Mouse (Mus musculus): ENCODE measurements around the gene Gas2. TPM values are rescaled to one million over a fixed set of nuclear protein-coding genes. Genes with fewer than 3 reads are reported as not detected.

Gene Gas2
- polyA plus RNA-seq, 1 experiment from 2014 or later, result 17.5 TPM

DNA sequence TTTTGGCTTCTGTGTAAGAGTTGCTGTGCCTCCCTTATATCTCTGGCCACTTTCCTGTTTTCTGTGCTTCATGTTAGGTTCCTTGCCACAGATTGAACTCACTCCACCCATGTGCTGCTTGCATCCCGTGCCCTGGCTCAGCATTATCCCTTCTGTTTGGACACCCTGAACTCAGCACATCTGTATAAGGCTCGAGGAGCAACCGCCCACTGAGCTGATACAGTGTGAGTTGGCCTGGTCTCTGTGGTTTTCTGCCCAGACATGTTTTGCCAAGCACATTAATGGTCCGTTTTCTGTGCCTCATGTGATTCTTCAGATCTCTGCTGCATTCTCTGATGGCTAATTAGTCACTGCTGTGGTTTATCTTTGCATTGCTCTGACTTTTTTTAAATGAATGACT, 105.8 kb downstream of the Gas2 start:
- no peak overlapping the region for H3K27ac ChIP-seq (ENCODE audit: low read length)
- no peaks in the 10 kb centered on the region for H3K4me1 ChIP-seq (ENCODE audit: control insufficient read depth, insufficient read depth, low read length)
- no peak overlapping the region for H3K4me2 ChIP-seq (replicated peaks; ENCODE audit: low read depth, low read length)
- H3K9me3 ChIP-seq (ENCODE audit: control insufficient read depth, low read depth, low read length), result no peaks in the 10 kb centered on the region
- WGBS, result 89% methylated on average over 4 of the region's 4 CpGs
- H3K27me3 ChIP-seq (ENCODE audit: control insufficient read depth, insufficient read depth, low read length), result no peaks in the 10 kb centered on the region
- H3K36me3 ChIP-seq (ENCODE audit: control insufficient read depth, insufficient read depth, low read length), result no peaks in the 10 kb centered on the region
- ATAC-seq (ENCODE audit: insufficient number of reproducible peaks, insufficient read depth, low FRiP score, low read depth), result no peak
- H3K9ac ChIP-seq (replicated peaks; ENCODE audit: low read depth, low read length), result no peak overlapping the region
- no peak overlapping the region for H3K4me3 ChIP-seq (ENCODE audit: low read depth, low read length)

DNA sequence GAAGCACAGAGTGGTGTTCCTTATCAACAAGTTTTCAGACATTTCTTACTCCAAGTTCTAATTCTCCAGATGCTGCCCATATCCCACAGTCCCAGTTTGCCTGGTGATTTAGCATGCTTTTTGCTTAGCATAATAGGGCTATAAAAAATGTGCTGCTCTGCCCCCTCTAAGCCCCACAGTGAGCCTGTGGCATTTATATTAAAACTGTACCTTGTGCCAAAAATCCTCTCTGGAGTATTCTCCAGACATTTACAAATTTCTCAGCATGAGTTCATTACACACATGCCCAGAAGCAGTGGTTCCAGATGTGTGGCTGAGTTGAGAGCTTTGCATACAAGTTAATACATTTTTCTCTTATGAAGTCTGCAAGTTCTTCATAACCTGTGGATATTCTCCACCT, 107.6 kb downstream of the Gas2 start:
- no peaks in the 10 kb centered on the region for H3K9me3 ChIP-seq (ENCODE audit: control insufficient read depth, low read depth, low read length)
- no peak overlapping the region for H3K27ac ChIP-seq (ENCODE audit: low read length)
- no peaks in the 10 kb centered on the region for H3K27me3 ChIP-seq (ENCODE audit: control insufficient read depth, insufficient read depth, low read length)
- no peak overlapping the region for H3K4me2 ChIP-seq (replicated peaks; ENCODE audit: low read depth, low read length)
- no peak overlapping the region for H3K9ac ChIP-seq (replicated peaks; ENCODE audit: low read depth, low read length)
- H3K36me3 ChIP-seq (ENCODE audit: control insufficient read depth, insufficient read depth, low read length), result no peaks in the 10 kb centered on the region
- no peak overlapping the region for H3K4me3 ChIP-seq (ENCODE audit: low read depth, low read length)
- no peak for ATAC-seq (ENCODE audit: insufficient number of reproducible peaks, insufficient read depth, low FRiP score, low read depth)
- H3K4me1 ChIP-seq (ENCODE audit: control insufficient read depth, insufficient read depth, low read length), result no peaks in the 10 kb centered on the region

DNA sequence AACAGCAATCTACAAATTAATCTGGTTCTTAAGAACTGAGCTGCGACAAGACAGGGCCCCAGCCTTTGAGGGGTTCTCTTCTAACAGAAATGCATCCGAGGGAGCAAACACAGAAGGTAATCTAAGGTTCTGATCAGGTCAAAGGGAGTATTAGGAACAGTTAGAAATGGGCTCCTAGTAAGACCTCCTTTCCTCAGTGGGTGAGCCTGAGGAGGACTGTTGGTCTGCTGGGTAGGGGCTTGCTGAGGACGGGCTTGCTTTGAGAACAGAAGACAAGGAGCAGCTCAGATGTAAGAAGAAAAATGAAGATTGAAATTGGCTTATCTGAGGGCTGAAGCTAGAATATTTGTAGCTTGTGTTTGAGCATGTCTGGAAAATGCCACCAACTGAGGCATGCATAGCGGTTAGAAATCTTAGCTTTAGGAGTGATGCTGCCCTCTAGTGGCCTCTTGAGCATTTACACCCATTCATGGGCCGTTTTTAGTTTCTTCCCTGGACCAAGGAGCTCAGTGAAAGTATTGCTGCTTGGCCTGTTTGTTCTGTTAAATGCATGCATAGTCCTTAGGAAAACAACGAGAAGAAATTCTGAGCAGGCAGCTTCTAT, 110.5 kb downstream of the Gas2 start:
- Histone ChIP-seq H3K9ac (replicated peaks; ENCODE audit: low read depth, low read length) (no peak overlapping the region), H3K4me2 (replicated peaks; ENCODE audit: low read depth, low read length) (no peak overlapping the region), H3K27ac (ENCODE audit: low read length) (no peak overlapping the region), H3K27me3 (ENCODE audit: control insufficient read depth, insufficient read depth, low read length) (no peaks in the 10 kb centered on the region), H3K4me1 (ENCODE audit: control insufficient read depth, insufficient read depth, low read length) (no peaks in the 10 kb centered on the region), H3K9me3 (ENCODE audit: control insufficient read depth, low read depth, low read length) (no peaks in the 10 kb centered on the region), H3K4me3 (ENCODE audit: low read depth, low read length) (no peak overlapping the region), H3K36me3 (ENCODE audit: control insufficient read depth, insufficient read depth, low read length) (no peaks in the 10 kb centered on the region)
- 33% methylated on average over 6 of the region's 6 CpGs for WGBS
- no peak; the same call in 1 of the 2 replicates for ATAC-seq (ENCODE audit: insufficient number of reproducible peaks, insufficient read depth, low FRiP score, low read depth)

DNA sequence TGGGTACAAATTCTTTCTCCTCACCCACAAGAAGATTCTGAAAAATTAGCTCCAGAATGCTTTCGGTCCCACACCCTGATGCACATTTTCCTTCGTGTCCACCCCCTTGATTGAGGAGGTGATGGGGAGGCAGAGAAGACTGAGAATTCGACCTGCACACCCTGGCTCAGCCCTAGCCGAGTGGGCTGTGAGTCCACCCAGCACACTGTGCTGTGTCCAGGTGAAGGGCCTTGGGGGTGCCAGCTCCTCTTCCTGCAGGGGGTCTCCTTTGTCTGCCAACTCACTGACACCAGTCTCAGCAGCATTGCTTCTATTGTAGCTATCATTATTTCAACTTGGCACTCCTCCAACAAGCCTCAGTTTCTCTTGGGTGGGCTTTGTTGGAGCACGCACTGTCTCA, 111.3 kb downstream of the Gas2 start:
- ATAC-seq (ENCODE audit: insufficient number of reproducible peaks, insufficient read depth, low FRiP score, low read depth), result no peak
- 76% methylated on average over 5 of the region's 5 CpGs for WGBS

DNA sequence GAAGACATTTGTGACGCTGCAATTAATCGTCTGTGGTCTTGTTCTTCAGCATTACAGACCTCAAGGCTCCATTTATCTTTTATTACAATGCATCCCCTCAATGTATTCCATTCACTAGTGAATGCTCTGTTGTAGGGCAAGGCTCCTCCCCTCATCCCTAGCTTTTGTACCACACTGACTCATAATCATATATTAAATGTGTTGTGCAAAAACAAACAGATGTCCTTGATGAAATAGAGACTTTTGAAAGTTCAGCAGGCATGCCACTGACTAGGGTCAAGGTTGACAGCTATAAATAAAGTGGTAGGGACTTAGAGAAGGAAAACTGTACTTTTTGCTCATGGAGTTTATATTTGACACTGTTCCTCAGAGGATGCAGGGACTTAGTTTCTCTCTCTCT, 111.7 kb downstream of the Gas2 start:
- 86% methylated on average over 2 of the region's 2 CpGs for WGBS

More for the DNA sequence above, 111.3 kb downstream of the Gas2 start:
- Histone ChIP-seq H3K4me3 (ENCODE audit: low read depth, low read length) (no peak overlapping the region), H3K27me3 (ENCODE audit: control insufficient read depth, insufficient read depth, low read length) (no peaks in the 10 kb centered on the region), H3K9ac (replicated peaks; ENCODE audit: low read depth, low read length) (no peak overlapping the region), H3K4me1 (ENCODE audit: control insufficient read depth, insufficient read depth, low read length) (no peaks in the 10 kb centered on the region), H3K27ac (ENCODE audit: low read length) (no peak overlapping the region), H3K4me2 (replicated peaks; ENCODE audit: low read depth, low read length) (no peak overlapping the region), H3K9me3 (ENCODE audit: control insufficient read depth, low read depth, low read length) (no peaks in the 10 kb centered on the region), H3K36me3 (ENCODE audit: control insufficient read depth, insufficient read depth, low read length) (no peaks in the 10 kb centered on the region)

DNA sequence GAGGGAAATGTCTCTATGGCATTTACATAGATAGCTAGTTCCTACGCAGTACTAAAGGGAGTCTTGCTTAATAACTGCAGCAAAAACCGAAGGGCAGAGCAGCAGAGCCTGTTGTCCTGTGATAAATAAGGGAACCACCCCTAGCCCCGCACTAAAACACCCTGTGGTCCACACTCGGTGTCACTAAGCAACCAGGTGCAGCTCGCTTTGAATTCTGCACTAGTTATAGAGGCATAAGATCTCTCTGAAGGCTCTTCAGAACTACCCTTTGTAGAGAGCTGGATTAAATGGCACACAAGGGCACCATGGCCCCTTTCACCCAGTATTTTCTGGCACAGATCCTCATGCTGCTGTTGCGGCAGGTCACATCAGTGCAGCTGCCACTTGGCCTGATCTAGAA, 113.4 kb downstream of the Gas2 start:
- H3K4me2 ChIP-seq (replicated peaks; ENCODE audit: low read depth, low read length), result no peak overlapping the region
- H3K36me3 ChIP-seq (ENCODE audit: control insufficient read depth, insufficient read depth, low read length), result no peaks in the 10 kb centered on the region
- H3K4me1 ChIP-seq (ENCODE audit: control insufficient read depth, insufficient read depth, low read length), result no peaks in the 10 kb centered on the region
- H3K9me3 ChIP-seq (ENCODE audit: control insufficient read depth, low read depth, low read length), result no peaks in the 10 kb centered on the region
- WGBS, result 75% methylated on average over 6 of the region's 6 CpGs
- no peaks in the 10 kb centered on the region for H3K27me3 ChIP-seq (ENCODE audit: control insufficient read depth, insufficient read depth, low read length)
- ATAC-seq (ENCODE audit: insufficient number of reproducible peaks, insufficient read depth, low FRiP score, low read depth), result no peak
- no peak overlapping the region for H3K9ac ChIP-seq (replicated peaks; ENCODE audit: low read depth, low read length)
- H3K4me3 ChIP-seq (ENCODE audit: low read depth, low read length), result no peak overlapping the region
- H3K27ac ChIP-seq (ENCODE audit: low read length), result no peak overlapping the region

More for the DNA sequence above, 111.7 kb downstream of the Gas2 start:
- H3K4me3 ChIP-seq (ENCODE audit: low read depth, low read length), result no peak overlapping the region
- H3K4me1 ChIP-seq (ENCODE audit: control insufficient read depth, insufficient read depth, low read length), result no peaks in the 10 kb centered on the region
- H3K4me2 ChIP-seq (replicated peaks; ENCODE audit: low read depth, low read length), result no peak overlapping the region
- H3K9ac ChIP-seq (replicated peaks; ENCODE audit: low read depth, low read length), result no peak overlapping the region
- no peaks in the 10 kb centered on the region for H3K36me3 ChIP-seq (ENCODE audit: control insufficient read depth, insufficient read depth, low read length)
- H3K9me3 ChIP-seq (ENCODE audit: control insufficient read depth, low read depth, low read length), result no peaks in the 10 kb centered on the region
- H3K27me3 ChIP-seq (ENCODE audit: control insufficient read depth, insufficient read depth, low read length), result no peaks in the 10 kb centered on the region
- ATAC-seq (ENCODE audit: insufficient number of reproducible peaks, insufficient read depth, low FRiP score, low read depth), result no peak
- no peak overlapping the region for H3K27ac ChIP-seq (ENCODE audit: low read length)

DNA sequence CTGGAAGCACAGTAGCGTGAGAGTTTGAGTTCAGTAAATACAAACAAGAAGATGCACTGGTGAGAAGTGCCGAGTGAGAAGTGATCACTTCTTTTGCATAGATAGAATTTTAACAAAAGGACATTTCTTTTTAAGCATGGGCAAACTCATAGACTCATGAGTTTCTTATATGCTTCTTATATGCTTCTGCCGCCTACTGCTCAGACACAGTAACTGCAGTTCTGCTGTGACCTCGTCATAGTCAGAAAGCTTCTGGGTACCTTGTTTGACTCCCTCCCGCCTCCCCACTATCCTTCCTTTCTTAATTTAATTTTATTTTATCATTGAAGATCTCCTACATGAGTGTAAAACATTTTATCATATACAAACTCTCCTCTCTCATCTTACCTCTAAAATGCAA, 117.5 kb downstream of the Gas2 start:
- no peak for ATAC-seq (ENCODE audit: insufficient number of reproducible peaks, insufficient read depth, low FRiP score, low read depth)
- WGBS, result 44% methylated on average over 5 of the region's 5 CpGs
- Histone ChIP-seq H3K27ac (ENCODE audit: low read length) (no peak overlapping the region), H3K4me2 (replicated peaks; ENCODE audit: low read depth, low read length) (no peak overlapping the region), H3K9me3 (ENCODE audit: control insufficient read depth, low read depth, low read length) (no peaks in the 10 kb centered on the region), H3K4me1 (ENCODE audit: control insufficient read depth, insufficient read depth, low read length) (no peaks in the 10 kb centered on the region), H3K36me3 (ENCODE audit: control insufficient read depth, insufficient read depth, low read length) (no peaks in the 10 kb centered on the region), H3K9ac (replicated peaks; ENCODE audit: low read depth, low read length) (no peak overlapping the region), H3K27me3 (ENCODE audit: control insufficient read depth, insufficient read depth, low read length) (no peaks in the 10 kb centered on the region), H3K4me3 (ENCODE audit: low read depth, low read length) (no peak overlapping the region)

DNA sequence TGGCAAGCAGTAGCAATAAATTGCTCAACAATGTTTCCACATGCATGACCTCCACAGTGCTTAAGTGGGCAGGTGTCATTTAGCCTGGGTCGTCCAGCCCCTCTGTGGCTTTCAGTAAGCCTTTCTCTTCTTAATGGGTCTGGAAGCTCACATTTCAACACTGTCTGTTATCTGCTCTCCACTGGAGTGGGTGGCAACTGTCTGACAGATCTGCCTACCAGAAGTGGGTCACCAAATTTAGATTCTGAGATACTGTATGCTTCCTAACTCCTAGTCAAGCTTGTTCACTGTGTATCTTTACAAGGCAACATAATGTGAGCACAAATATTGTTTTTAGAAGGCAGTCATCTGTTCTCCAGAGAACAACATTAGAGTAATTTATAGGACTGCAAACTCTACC, 120.5 kb downstream of the Gas2 start:
- no peak overlapping the region for H3K4me3 ChIP-seq (ENCODE audit: low read depth, low read length)
- no peaks in the 10 kb centered on the region for H3K4me1 ChIP-seq (ENCODE audit: control insufficient read depth, insufficient read depth, low read length)
- no peak overlapping the region for H3K27ac ChIP-seq (ENCODE audit: low read length)
- ATAC-seq (ENCODE audit: insufficient number of reproducible peaks, insufficient read depth, low FRiP score, low read depth), result no peak
- H3K27me3 ChIP-seq (ENCODE audit: control insufficient read depth, insufficient read depth, low read length), result no peaks in the 10 kb centered on the region
- H3K9ac ChIP-seq (replicated peaks; ENCODE audit: low read depth, low read length), result no peak overlapping the region
- 11% methylated on average over 1 of the region's 1 CpGs for WGBS
- no peaks in the 10 kb centered on the region for H3K9me3 ChIP-seq (ENCODE audit: control insufficient read depth, low read depth, low read length)
- H3K36me3 ChIP-seq (ENCODE audit: control insufficient read depth, insufficient read depth, low read length), result no peaks in the 10 kb centered on the region
- H3K4me2 ChIP-seq (replicated peaks; ENCODE audit: low read depth, low read length), result no peak overlapping the region

DNA sequence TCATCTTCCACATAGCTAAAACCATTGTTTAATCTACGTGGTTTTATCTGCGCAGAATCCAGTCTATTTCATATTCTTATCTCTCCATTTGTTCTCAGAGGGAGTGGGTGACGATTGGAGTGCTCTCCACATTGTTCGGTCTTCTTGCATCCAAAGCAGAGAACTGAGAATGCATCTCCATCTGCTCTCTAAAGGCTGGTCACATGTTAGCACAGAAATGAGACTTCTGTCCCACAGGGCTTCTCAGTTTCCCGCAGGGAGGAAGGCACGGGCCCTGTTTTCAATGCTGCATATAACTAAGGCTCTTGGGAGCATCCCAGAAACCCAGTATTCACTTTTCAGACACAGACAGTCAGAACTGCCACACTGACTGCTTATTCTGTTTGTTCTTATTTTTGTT, 123.9 kb downstream of the Gas2 start:
- H3K4me3 ChIP-seq (ENCODE audit: low read depth, low read length), result no peak overlapping the region
- WGBS, result 77% methylated on average over 6 of the region's 6 CpGs
- no peak for ATAC-seq (ENCODE audit: insufficient number of reproducible peaks, insufficient read depth, low FRiP score, low read depth)
- H3K27ac ChIP-seq (ENCODE audit: low read length), result no peak overlapping the region
- H3K9me3 ChIP-seq (ENCODE audit: control insufficient read depth, low read depth, low read length), result no peaks in the 10 kb centered on the region
- H3K36me3 ChIP-seq (ENCODE audit: control insufficient read depth, insufficient read depth, low read length), result no peaks in the 10 kb centered on the region
- H3K4me1 ChIP-seq (ENCODE audit: control insufficient read depth, insufficient read depth, low read length), result no peaks in the 10 kb centered on the region
- no peaks in the 10 kb centered on the region for H3K27me3 ChIP-seq (ENCODE audit: control insufficient read depth, insufficient read depth, low read length)
- no peak overlapping the region for H3K9ac ChIP-seq (replicated peaks; ENCODE audit: low read depth, low read length)
- H3K4me2 ChIP-seq (replicated peaks; ENCODE audit: low read depth, low read length), result no peak overlapping the region

Measured in stomach, embryonic 14.5 days (tissue).